Mouse (Mus musculus) monocyte, adult 5-6 weeks (primary cell): Measurements from ENCODE around the gene Ythdc1. TPM values are rescaled to one million over a fixed set of nuclear protein-coding genes. Genes with fewer than 3 reads are reported as not detected.
"Not testable (repeated sequence)": the region's sequence is repeated elsewhere in the genome, so short reads cannot be mapped to it uniquely, and the experiment has no call there.

Source experiments
- ATAC-seq: fragments of 153-309, 156-312 bp; replicated peaks from 2 replicates; pipeline ENCODE4 v1.8.0; 2017; ENCODE audit warnings: mild to moderate bottlenecking; ENCODE audit not compliant: low TSS enrichment, insufficient number of reproducible peaks, severe bottlenecking, poor library complexity, low FRiP score
- total RNA-seq: library from RNA; stranded (forward); fragments of 200-1000, 200-491, 200-594 nt; gene quantifications from 3 replicates; pipeline ENCODE4 v1.2.3, GENCODE M21; 2017

Ythdc1 gene
- total RNA-seq: 253 to 309 TPM (median 288 TPM) in 3 replicates

GRCm38 (mm10) chr5:86803962-86804940 lies at the start of gene Ythdc1:
TSS of gene Ythdc1 (plus strand) at chr5:86804221.
- peak; percentile 96 for ATAC-seq

- ATAC-seq: no peak
These were observed 34.9 kb upstream of the Ythdc1 start for GRCm38 (mm10) chr5:86769015-86769658.

GRCm38 (mm10) chr5:86771010-86771409 lies 33.0 kb upstream of the Ythdc1 start:
- no peak for ATAC-seq

GRCm38 (mm10) chr5:86776941-86777340 lies 27.1 kb upstream of the Ythdc1 start:
- ATAC-seq: no peak

GRCm38 (mm10) chr5:86778471-86778870 lies 25.6 kb upstream of the Ythdc1 start:
- ATAC-seq: no peak

GRCm38 (mm10) chr5:86783059-86783458 lies 21.0 kb upstream of the Ythdc1 start:
- no peak for ATAC-seq

GRCm38 (mm10) chr5:86784205-86784604 lies 19.8 kb upstream of the Ythdc1 start:
- ATAC-seq: no peak

GRCm38 (mm10) chr5:86786798-86787197 lies 17.2 kb upstream of the Ythdc1 start:
- ATAC-seq: no peak

- ATAC-seq: no peak
These were observed 14.1 kb upstream of the Ythdc1 start for GRCm38 (mm10) chr5:86789954-86790353.

GRCm38 (mm10) chr5:86792249-86792648 lies 11.8 kb upstream of the Ythdc1 start:
- ATAC-seq: no peak

GRCm38 (mm10) chr5:86792807-86793206 lies 11.2 kb upstream of the Ythdc1 start:
- peak; percentile 66 for ATAC-seq

GRCm38 (mm10) chr5:86816795-86817194 lies 12.8 kb downstream of the Ythdc1 start:
- ATAC-seq: no peak

GRCm38 (mm10) chr5:86836378-86836777 lies 32.4 kb downstream of the Ythdc1 start:
- ATAC-seq: not testable (repeated sequence)

GRCm38 (mm10) chr5:86838110-86838509 lies 34.1 kb downstream of the Ythdc1 start:
- no peak for ATAC-seq

- ATAC-seq: no peak
These were observed 35.5 kb downstream of the Ythdc1 start for GRCm38 (mm10) chr5:86839472-86839871.

- ATAC-seq: no peak
These were observed 36.2 kb downstream of the Ythdc1 start for GRCm38 (mm10) chr5:86840207-86840606.

GRCm38 (mm10) chr5:86841261-86841660 lies 37.2 kb downstream of the Ythdc1 start:
- not testable (repeated sequence) for ATAC-seq

GRCm38 (mm10) chr5:86850104-86850503 lies 46.1 kb downstream of the Ythdc1 start:
- ATAC-seq: no peak

GRCm38 (mm10) chr5:86851658-86852057 lies 47.6 kb downstream of the Ythdc1 start:
- no peak for ATAC-seq

- ATAC-seq: not testable (repeated sequence)
These were observed 52.5 kb downstream of the Ythdc1 start for GRCm38 (mm10) chr5:86856505-86856904.
